Mouse (Mus musculus): Measurements from ENCODE around the gene Mtmr10. TPM values are rescaled to one million over a fixed set of nuclear protein-coding genes. Genes with fewer than 3 reads are reported as not detected.

The Mtmr10 gene
- 13.4 TPM for polyA plus RNA-seq (2014; fragmentation: Illumina TruSeq; extraction: RNeasy Lipid Tissue Mini Kit (QIAGEN cat#74804); ENCODE audit: low read depth, low replicate concordance)

GRCm38 (mm10) chr7:64287414-64288091, at the start of gene Mtmr10:
Gene Mtmr10, plus strand, starts transcription at chr7:64287653.

DNA sequence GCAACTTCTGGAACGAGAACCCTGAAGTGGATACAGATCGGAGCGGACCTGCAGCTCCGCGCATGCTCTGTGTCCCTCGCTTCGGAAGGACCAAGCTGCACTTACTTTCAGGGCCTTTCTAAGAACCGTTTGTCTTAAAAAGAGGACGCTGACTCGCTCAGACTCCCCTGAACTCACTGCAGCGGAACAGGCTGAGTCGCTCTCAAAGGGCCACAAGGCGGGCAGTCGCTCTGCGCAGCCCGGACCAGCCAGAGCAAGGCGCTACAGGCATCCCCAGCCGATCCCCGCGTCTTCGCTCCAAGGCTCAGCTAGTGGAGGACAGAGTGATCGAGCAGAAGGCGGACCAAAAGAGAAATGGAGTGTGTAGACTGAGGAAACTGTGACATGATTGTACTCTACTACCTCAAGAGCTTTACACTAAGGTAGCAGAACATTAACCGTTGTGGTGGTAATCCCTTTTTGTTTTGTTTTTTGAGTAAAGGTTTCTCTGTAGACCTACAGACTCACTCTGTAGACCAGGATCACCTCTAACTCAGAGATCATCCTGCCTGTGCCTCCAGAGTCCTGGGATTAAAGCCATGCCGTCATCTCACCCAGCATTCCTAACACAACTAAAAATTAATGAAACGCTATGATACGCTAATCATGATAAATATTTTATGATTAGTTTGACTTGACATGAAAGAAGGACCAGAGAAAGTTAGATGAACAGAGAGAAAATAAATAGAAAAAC, 86.5 kb downstream of the Mtmr10 start, which contains the start of gene Fan1:
TSS of gene Fan1 (minus strand) at position 266 of the 733 bp plus-strand sequence.

Other genes starting within 250 kb of the Mtmr10 start
- 2.1 TPM for gene Trpm1, start 133.8 kb upstream of the Mtmr10 start, polyA plus RNA-seq (2014; fragmentation: Illumina TruSeq; extraction: RNeasy Lipid Tissue Mini Kit (QIAGEN cat#74804); ENCODE audit: low read depth, low replicate concordance)
- 2.1 TPM for gene Fan1, start 86.4 kb downstream of the Mtmr10 start, polyA plus RNA-seq (2014; fragmentation: Illumina TruSeq; extraction: RNeasy Lipid Tissue Mini Kit (QIAGEN cat#74804); ENCODE audit: low read depth, low replicate concordance)
- gene Mphosph10, start 104.6 kb downstream of the Mtmr10 start, polyA plus RNA-seq (2014; fragmentation: Illumina TruSeq; extraction: RNeasy Lipid Tissue Mini Kit (QIAGEN cat#74804); ENCODE audit: low read depth, low replicate concordance): 60.8 TPM
- 26.9 TPM for gene Mcee, start 105.0 kb downstream of the Mtmr10 start, polyA plus RNA-seq (2014; fragmentation: Illumina TruSeq; extraction: RNeasy Lipid Tissue Mini Kit (QIAGEN cat#74804); ENCODE audit: low read depth, low replicate concordance)
- not detected for gene Apba2, start 214.1 kb downstream of the Mtmr10 start, polyA plus RNA-seq (2014; fragmentation: Illumina TruSeq; extraction: RNeasy Lipid Tissue Mini Kit (QIAGEN cat#74804); ENCODE audit: low read depth, low replicate concordance)

Data from testis, adult 10 weeks (tissue).